Mouse (Mus musculus): Measurements from ENCODE around the gene Rxra.

The Rxra gene

GRCm38 (mm10) chr2:27740091-27740608 is 63.9 kb downstream of the Rxra start:
- peak; percentile 80 for DNase-seq (ENCODE audit: low spot score)

DNA sequence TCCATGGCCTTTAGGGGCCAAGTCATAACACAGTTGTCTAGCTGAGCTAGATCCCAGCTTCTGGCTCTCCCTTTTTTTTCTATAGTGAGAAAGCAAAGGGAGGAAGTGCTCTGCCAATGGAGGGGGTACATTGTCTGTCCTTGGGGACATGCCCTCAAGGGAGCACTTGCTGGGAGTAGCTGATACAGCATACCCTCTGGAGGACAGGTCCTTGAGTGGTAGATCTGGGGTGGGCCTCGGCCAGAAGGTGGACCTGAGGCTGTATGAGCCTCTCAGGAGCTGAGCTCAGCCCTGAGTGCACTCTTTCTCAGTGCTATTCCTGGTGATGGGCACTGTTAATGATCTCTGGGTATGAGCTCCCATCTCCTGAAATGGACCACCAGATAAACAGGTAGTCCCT is 66.9 kb downstream of the Rxra start:
- no peak for DNase-seq (ENCODE audit: low spot score)

GRCm38 (mm10) chr2:27743863-27744611 is 67.8 kb downstream of the Rxra start:
- DNase-seq (ENCODE audit: low spot score) = no peak

GRCm38 (mm10) chr2:27744612-27745351 is 68.5 kb downstream of the Rxra start:
- no peak for DNase-seq (ENCODE audit: low spot score)

DNA sequence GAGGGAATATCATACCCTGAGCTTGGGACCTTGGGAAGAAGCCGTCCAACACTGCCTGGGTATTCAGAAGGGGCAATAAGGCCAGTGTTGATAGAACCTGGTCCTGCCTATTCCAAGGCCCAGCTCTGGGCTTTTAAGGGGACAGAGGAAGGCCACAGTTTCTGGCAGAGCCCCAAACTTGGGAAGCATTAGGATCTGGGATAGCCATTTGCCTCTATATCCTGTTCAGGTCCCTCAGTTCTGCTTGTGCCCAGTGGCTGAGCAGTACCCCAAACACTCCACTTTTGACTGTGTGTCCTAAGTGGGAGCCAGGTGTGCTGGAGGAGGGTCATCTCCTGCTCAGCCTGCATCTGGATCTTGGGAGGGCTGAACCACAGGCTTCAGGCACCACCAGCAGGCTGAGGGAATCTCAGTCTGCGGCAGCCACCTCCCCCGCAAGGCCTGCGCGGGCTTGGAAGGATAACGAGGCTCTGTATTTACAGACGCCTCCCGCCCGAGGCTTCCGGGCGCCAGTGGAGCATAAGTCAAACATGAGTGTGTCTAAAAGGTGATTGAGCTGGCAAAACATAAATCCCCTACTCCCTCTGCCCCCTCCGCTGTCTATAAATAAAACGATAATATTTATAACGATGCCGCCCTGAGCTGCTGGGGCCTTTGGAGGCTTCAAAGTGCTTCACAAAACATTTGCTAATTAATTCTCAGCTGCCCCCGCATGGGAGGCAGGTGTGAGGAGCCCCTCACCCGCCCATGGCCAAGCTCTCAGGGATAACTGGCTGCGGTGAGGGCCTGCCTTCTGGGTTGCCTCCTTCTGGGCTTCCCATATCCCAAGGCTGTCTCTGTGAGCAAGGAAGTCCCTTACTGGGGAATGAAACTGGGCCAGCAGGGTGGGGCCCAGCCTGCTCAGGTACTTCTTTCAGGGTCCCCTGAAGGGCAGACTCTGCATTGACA is 69.7 kb downstream of the Rxra start:
- peak; percentile 72 for DNase-seq (ENCODE audit: low spot score)

DNA sequence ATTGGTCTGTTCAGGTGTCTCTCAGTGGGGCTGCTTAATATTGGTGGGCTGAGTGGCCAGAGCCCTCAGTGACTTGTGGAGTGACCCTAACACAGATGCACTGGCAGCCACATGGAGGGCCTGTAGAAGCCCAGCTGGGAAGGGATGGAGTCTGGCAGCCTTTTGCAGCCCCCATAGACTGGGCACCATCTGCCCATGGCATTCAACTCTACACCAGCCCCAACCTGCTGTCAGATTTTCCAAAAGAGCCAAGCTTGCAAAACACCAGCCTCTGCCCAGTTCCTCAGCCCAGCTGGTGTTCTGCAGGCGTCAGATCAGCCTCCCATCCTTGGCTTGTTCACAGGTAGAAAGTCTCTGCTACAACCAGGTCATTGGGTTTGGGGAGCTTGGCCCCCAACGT is 70.6 kb downstream of the Rxra start:
- DNase-seq (ENCODE audit: low spot score) = no peak

DNA sequence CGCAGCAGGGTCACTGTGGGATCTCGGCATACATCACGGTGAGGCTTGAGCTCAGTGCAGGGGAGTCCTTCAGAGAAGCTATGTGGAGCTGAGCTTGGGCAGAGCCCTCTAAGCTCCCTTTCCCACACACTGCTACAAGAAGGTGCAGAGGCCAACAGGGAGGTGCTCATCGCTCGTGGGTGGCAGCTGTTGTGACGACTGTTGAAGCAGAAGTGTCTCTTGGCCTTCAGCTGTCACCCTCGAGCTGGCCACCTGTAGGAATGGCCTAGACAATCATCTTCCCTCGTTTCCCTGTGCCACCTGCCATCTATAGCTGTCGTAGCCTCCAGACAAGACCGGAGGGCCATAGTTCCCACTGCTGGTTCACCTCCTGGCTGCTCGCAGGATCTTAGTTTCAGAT is 72.7 kb downstream of the Rxra start:
- no peak for DNase-seq (ENCODE audit: low spot score)

- peak; percentile 75 for DNase-seq (ENCODE audit: low spot score)
Observed at GRCm38 (mm10) chr2:27750399-27751134, 74.3 kb downstream of the Rxra start.

- DNase-seq (ENCODE audit: low spot score) = no peak
Observed at GRCm38 (mm10) chr2:27751135-27751519, 74.9 kb downstream of the Rxra start.

- DNase-seq (ENCODE audit: low spot score) = no peak
Observed at GRCm38 (mm10) chr2:27751803-27752202, 75.6 kb downstream of the Rxra start.

DNA sequence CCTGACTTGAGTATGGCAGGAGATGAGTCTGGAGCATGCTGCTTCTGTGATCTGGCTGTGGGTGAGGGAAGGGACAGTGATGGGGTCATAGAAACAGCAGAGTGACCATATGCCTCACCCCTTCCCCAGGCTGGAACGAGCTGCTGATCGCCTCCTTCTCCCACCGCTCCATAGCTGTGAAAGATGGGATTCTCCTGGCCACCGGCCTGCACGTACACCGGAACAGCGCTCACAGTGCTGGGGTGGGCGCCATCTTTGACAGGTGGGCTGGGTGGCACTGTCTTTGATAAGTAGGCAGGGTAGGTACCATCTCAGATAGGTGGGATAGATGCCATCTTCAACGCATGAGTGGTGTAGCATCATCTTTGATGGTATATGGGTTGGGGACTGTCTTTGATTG is 77.9 kb downstream of the Rxra start:
- no peak for DNase-seq (ENCODE audit: low spot score)

DNA sequence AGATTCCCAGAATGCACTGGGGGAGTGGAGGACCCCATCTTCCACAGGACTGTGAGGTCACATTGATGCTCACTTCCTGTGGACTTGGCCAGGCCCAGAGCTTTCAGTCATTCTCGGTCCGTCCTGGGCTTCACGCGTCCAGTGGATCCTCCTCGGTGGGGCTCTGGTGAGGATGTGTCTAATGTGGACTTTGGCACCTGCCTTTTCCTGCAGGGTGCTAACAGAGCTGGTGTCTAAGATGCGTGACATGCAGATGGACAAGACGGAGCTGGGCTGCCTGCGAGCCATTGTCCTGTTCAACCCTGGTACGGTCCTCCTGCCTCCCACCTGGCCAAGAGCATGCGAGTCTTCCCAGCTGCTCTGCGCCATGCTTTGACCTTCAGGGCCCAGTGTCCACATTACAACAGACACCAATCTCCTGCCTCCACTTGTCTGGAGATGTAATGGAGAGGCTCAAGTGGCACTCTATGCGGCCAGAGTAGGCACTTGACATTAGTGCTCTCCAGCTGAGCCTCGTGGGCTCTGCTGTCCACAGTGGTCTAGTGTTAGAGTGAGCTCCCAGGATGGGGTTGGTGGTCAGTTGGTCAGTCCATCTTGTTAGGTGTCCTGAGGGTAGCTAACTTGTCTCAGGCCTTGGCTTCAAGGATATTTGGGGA is 79.9 kb downstream of the Rxra start:
- DNase-seq (ENCODE audit: low spot score) = no peak

GRCm38 (mm10) chr2:27758414-27759301 is 82.4 kb downstream of the Rxra start:
- DNase-seq (ENCODE audit: low spot score) = peak; percentile 94

GRCm38 (mm10) chr2:27759431-27759830 is 83.2 kb downstream of the Rxra start:
- DNase-seq (ENCODE audit: low spot score) = no peak

- no peak for DNase-seq (ENCODE audit: low spot score)
Observed at GRCm38 (mm10) chr2:27761260-27761995, 85.2 kb downstream of the Rxra start.

DNA sequence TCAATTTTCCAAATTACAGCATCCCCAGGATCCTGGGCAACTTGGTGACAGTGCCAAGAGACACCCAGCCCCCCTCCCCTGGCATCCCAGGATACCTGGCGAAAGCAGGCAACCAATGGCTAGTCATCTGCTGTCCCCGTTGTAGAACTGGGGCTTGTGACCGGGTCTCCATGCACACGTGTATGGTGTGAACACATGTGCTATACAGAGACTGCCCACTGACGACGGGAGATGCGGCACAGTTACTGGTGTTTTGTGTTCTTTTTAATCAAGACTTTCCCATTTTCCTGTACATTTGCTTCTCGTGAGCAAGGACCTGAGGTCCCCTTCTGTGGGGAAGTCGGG is 85.7 kb downstream of the Rxra start:
- no peak for DNase-seq (ENCODE audit: low spot score)

DNA sequence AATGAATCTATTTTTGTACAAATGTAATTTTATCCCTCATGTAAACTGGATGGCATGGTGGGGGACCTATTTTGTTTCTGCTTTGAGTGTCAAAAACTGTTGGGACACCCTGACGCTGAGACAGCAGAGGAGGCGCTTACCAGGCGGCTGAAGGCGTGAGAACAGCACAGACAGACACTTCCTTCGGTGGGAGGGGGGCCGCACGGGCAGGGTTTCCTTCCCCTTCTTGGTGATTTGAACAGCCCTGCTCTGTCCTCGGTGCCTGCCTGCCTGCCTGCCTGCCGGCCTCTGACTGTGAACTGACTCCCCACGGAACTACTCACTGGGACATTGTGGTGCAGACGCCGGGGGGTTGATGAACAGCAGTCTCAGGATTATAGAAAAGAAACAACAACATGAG is 86.3 kb downstream of the Rxra start:
- DNase-seq (ENCODE audit: low spot score) = no peak

DNA sequence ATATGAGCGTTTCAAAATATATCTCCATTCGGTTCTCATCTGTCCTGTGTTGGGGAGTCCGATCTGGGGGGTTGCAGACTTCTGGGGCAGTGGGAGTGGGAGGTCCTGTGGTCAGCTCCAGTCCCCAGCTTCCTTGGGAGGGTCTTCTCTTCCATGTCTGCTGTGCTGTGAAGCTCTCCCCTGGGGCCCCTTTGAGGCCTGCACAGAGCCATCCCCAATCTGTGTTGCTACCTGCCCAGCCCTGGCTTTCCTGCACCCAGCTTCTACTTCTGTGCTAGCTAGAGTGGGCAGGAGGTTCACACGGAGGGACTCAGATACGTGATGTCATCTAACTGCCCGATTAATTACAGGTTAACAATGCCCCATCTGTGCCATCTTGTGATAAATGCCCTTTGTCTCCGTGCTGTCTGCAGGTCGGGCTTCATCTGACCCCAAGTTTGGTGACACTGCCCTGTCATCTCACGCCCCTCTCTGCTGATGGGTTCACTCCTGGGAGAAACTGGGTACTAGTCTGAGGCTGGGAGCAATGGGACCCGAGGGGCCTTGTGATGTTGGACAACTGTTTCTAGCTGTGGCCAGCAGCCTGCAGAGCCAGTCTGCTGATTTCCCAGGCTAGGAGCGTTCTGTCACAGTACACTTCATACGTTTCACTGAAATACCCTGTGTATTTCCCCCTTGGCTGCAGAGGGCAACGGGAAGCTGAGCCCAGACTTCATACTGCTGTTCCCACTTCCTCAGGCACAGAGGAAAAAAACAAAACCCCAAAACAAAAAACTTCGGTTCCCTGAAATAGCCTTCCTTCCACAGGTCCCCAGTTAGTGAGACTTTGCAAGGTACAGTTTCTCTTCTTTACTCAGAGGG is 86.9 kb downstream of the Rxra start:
- no peak for DNase-seq (ENCODE audit: low spot score)

Measured in testis, postnatal 10 days (tissue).